Mouse (Mus musculus): ENCODE measurements at regions not wholly inside any gene's neighbourhood (a gene's known extent, or its start where the extent isn't known, plus 50 kb on each side); places are given as distances from the start of the nearest gene placed in this dataset.

DNA sequence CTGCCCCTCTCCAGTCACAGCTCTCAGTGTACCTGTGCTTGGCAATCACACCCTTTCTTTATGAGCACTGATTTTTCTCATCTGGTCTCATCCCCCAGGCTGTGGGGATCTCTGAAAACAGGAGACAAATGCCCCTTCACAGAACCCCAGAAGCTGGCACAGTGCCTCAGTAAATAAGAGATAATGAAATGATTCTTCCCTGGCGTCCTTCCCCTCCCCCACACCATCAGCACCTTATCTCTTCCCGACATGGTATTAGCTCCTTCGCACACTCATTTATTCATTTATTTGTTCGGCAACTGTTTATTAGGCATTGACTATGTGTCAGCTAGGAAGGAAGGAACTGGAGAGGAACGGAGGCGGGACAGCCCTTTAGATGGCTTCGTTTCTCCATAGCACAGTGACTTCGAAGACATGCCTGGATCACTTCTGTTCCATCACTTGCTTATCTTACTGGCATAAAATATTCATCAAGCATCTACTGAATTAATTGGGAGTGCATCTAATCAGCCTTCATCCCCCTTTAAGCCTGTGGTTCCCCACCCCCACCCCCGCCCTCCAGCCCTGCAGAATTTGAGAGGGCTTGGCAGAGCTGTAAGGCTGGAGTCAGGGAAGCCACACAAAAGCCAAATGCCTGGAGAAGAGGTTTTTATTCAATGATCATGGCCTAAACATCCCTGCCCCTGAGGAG lies 51.6 kb upstream of the Tbc1d21 start:
- ATAC-seq (replicated peaks): peak; percentile 57
- H3K27ac ChIP-seq (replicated peaks): peak overlapping the region; percentile 76
- H3K4me3 ChIP-seq: no peak overlapping the region
- H3K9ac ChIP-seq (replicated peaks): no peak overlapping the region
- no peak overlapping the region for H3K4me2 ChIP-seq (replicated peaks)
- H3K9me3 ChIP-seq: no peaks in the 10 kb centered on the region
- H3K36me3 ChIP-seq: no peaks in the 10 kb centered on the region
- 30% methylated on average over 9 of the region's 9 CpGs for WGBS
- peaks cover 22% of the 10 kb centered on the region for H3K4me1 ChIP-seq
- H3K27me3 ChIP-seq: no peaks in the 10 kb centered on the region

DNA sequence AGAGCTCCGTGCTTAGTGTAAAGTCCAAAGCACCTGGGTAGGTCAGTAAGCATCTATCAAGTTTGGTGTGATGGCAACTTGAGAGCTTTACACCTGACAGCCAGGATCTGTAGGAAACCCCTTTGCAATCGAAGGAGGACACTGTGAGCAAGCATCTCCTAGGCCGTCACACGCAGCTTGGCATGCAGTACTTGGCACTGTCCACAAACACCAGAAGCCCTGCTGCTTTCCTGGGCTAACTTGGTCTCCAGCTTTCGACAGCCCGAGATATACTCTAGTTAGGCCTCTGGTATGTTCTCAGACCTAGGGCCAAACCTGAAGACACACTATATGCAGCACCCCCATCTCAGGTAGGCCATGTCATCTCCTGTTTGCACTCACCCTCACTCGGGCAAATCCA lies 58.5 kb upstream of the Tbc1d21 start:
- Histone ChIP-seq H3K4me1 (peaks cover 5% of the 10 kb centered on the region; the same call in 1 of the 2 replicates), H3K27ac (replicated peaks) (no peak overlapping the region), H3K9ac (replicated peaks) (no peak overlapping the region), H3K36me3 (no peaks in the 10 kb centered on the region), H3K4me3 (no peak overlapping the region), H3K9me3 (no peaks in the 10 kb centered on the region), H3K4me2 (replicated peaks) (no peak overlapping the region), H3K27me3 (no peaks in the 10 kb centered on the region)
- no peak for ATAC-seq (replicated peaks)
- 83% methylated on average over 7 of the region's 7 CpGs for WGBS

DNA sequence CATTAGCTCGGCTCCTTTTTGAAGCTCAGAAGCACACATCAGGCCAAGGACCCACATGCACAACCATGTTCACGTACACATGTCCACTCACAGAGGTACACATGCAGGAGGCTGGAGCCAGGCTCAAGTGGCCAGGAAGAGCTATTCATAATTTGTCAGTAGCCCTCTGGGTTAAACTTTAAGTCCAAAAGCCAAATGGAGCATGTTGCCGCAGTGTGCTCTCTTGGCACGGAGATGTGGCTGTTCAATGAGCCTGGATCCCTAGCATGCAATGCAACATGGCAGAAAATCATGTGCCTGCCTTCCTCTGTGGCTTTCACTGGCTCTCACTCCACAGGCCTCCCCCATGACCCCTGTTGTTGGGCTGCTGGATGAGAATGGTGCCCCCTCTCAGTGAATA lies 57.6 kb upstream of the Insyn1 start:
- 95% methylated on average over 4 of the region's 4 CpGs for WGBS
- Histone ChIP-seq H3K27me3 (no peaks in the 10 kb centered on the region), H3K36me3 (no peaks in the 10 kb centered on the region), H3K4me1 (peaks cover 6% of the 10 kb centered on the region; the same call in 1 of the 2 replicates), H3K9ac (replicated peaks) (no peak overlapping the region), H3K4me2 (replicated peaks) (no peak overlapping the region), H3K27ac (replicated peaks) (no peak overlapping the region), H3K9me3 (no peaks in the 10 kb centered on the region), H3K4me3 (no peak overlapping the region)
- ATAC-seq (replicated peaks): no peak

DNA sequence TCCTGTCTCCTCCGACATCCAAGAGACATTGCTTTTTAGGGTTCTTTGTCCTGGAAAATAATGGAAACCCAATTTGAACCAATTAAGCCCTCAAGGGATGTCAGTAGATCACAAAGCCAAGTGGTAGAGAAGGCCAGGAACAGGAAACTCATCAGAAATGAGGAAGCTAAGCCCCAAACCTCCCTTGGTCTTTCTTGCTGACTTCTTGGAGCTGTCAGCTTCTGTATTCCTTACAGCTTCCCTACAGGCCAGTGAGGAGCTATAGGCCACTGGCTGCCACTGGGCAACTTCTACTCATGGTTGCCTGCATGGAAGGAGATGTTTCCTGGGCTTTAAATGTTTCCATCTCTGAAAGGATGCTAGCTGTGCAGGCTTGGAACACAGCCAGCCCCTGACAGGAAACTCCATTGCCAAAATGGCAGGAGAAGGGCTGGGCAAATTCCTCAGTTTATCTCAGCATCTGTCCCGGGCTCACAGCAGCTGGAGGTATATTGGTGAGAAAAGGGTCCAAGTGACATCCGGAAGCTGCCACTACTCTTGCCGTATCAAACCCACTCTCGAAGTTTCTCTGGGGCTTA lies 55.5 kb upstream of the Insyn1 start:
- Histone ChIP-seq H3K9me3 (no peaks in the 10 kb centered on the region), H3K4me3 (no peak overlapping the region), H3K36me3 (no peaks in the 10 kb centered on the region), H3K9ac (replicated peaks) (no peak overlapping the region), H3K27me3 (no peaks in the 10 kb centered on the region), H3K4me2 (replicated peaks) (no peak overlapping the region), H3K27ac (replicated peaks) (no peak overlapping the region), H3K4me1 (peaks cover 15% of the 10 kb centered on the region)
- no peak for ATAC-seq (replicated peaks)
- WGBS: 63% methylated on average over 5 of the region's 5 CpGs

DNA sequence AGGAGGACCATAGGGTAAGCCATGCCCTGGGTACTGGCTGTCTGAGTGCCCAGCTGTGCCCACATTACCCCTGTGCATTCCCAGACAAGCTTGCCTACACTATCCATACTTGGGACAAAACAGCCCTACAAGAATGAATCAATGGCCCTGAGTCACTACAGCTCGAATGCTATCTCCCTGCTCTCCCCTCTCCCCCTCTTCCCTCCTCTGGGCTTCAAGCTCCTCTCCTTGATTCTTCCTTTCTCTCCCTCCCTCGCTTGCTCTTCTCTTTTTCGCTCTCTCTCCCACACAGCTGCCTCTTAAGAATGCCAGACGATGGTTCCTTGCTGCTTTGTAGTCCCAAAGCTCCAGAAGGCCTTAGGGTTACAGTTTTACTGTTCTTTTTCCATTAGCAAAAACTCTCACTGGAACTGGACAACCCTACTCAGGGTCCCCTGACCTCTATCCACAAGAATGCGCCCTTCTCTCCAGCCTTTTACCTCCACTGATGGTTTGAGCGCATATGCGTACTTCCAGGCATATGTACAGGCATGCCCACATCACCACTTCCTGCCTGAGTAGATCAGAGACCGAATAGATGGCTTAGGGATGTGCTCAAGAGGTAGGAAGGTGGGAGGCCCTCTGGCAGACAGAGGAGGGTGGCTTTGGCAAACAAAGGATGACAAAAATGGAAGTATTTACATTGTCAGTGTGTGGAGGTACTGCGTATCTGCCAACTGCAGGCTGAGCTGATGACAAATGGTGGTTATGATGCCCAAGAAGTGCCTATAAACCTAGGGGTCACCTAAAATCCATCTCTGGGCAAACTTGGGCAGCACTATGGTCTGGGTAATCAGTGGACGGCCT lies 51.9 kb upstream of the Insyn1 start:
- H3K27ac ChIP-seq (replicated peaks): no peak overlapping the region
- H3K9ac ChIP-seq (replicated peaks): no peak overlapping the region
- H3K9me3 ChIP-seq: no peaks in the 10 kb centered on the region
- H3K27me3 ChIP-seq: no peaks in the 10 kb centered on the region
- no peak for ATAC-seq (replicated peaks)
- no peaks in the 10 kb centered on the region for H3K36me3 ChIP-seq
- no peak overlapping the region for H3K4me2 ChIP-seq (replicated peaks)
- H3K4me3 ChIP-seq: no peak overlapping the region
- H3K4me1 ChIP-seq: peaks cover 49% of the 10 kb centered on the region
- 83% methylated on average over 10 of the region's 10 CpGs for WGBS

DNA sequence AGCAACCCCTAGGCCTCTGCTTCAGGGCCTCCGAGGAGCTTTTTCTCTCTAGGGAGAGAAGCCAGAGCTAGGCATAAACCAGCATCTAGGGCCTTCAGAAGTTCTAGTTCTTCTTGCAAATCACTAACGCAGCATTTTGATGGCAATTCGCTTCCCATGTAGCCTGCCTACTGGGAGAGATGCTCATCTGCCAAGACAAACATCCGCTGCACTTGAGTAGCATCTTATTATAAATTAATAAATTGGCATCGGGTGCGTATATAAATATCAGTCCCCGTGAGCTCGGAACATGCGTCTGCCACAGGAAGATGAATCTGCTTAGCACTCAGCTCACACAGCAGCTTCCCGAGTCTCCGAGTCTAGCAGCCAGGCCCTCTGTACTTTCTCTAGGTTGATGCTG lies 50.9 kb upstream of the Insyn1 start:
- ATAC-seq (replicated peaks): no peak
- 57% methylated on average over 11 of the region's 11 CpGs for WGBS
- Histone ChIP-seq H3K36me3 (no peaks in the 10 kb centered on the region), H3K4me3 (no peak overlapping the region), H3K9ac (replicated peaks) (no peak overlapping the region), H3K4me2 (replicated peaks) (no peak overlapping the region), H3K27ac (replicated peaks) (peak overlapping the region; percentile 27; the same call in 1 of the 2 replicates), H3K9me3 (no peaks in the 10 kb centered on the region), H3K4me1 (peaks cover 59% of the 10 kb centered on the region), H3K27me3 (no peaks in the 10 kb centered on the region)

DNA sequence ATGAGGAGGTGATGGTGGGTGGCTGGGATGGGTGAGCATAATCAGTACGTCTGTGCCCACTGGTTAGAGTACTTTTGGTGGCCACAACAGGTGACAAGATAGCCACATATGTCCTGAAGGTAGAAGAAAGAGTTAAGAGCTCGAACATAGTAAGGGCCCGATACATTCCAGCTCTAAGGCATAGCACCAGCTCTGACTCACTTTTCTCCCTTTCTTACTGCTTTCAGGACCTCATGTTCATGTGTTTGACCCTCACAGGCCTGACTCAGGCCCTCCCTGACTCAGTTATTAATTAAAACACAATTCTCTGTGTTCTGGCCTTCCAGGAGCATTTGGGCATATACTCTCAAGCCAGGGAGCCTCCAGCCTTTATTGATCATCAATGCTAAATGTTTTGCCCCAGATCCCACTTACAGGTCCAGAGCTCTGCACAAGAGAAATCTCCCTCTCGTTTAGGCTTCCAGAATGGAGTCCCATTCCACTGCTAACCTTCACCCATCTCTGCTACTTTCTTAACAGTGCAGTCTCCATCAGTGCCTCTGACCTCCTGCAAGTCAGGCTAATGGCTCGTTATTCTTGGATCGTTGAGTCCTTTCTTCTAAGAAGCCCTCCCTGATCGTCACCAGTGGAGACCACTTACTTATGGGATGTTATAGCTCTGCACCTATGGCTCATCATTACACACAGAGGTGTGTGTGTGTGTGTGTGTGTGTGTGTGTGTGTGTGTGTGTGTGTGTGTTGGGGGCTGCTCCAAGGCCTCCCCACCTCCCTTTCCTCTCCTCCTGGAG lies 50.1 kb upstream of the Insyn1 start:
- no peaks in the 10 kb centered on the region for H3K36me3 ChIP-seq
- ATAC-seq (replicated peaks): no peak
- peak overlapping the region; percentile 69 for H3K27ac ChIP-seq (replicated peaks)
- peak overlapping the region; percentile 31 for H3K4me2 ChIP-seq (replicated peaks)
- peaks cover 61% of the 10 kb centered on the region for H3K4me1 ChIP-seq
- H3K27me3 ChIP-seq: no peaks in the 10 kb centered on the region
- H3K9ac ChIP-seq (replicated peaks): no peak overlapping the region
- no peak overlapping the region for H3K4me3 ChIP-seq
- 49% methylated on average over 7 of the region's 7 CpGs for WGBS
- no peaks in the 10 kb centered on the region for H3K9me3 ChIP-seq

All from forebrain, embryonic 15.5 days (tissue).